Mouse (Mus musculus) embryonic facial prominence, embryonic 12.5 days (tissue): ENCODE measurements around the gene Galnt6. TPM values are rescaled to one million over a fixed set of nuclear protein-coding genes. Genes with fewer than 3 reads are reported as not detected.
A peak's percentile ranks its signal among the peaks of the same experiment; 100 is the strongest.
"Not testable (repeated sequence)": the region's sequence is repeated elsewhere in the genome, so short reads cannot be mapped to it uniquely, and the experiment has no call there.

Experiments used
- ATAC-seq: fragments of 200-750 bp; cut with Nextera tagmentation; 2 replicates; pipeline ENCODE4 v1.8.0; 2017; ENCODE audit not compliant: insufficient number of reproducible peaks, insufficient read depth, low FRiP score, low TSS enrichment
- H3K27ac ChIP-seq: fragments of 300-500 bp; sonication (generic); 2 replicates; pipeline ENCODE4 v1.5.1; 2016; ENCODE audit warnings: mild to moderate bottlenecking
- H3K27me3 ChIP-seq: fragments of 300-500 bp; sonication (generic); 2 replicates; pipeline ENCODE4 v1.6.1; 2016; ENCODE audit warnings: mild to moderate bottlenecking, moderate library complexity
- H3K36me3 ChIP-seq: fragments of 300-500 bp; sonication (generic); 2 replicates; pipeline ENCODE4 v1.6.1; 2016; ENCODE audit warnings: mild to moderate bottlenecking
- H3K4me1 ChIP-seq: fragments of 300-500 bp; sonication (generic); 2 replicates; pipeline ENCODE4 v1.6.1; 2016
- H3K4me2 ChIP-seq: fragments of 300-500 bp; sonication (generic); replicated peaks from 2 replicates; pipeline ENCODE4 v1.6.1; 2016; ENCODE audit warnings: mild to moderate bottlenecking, moderate library complexity
- H3K4me3 ChIP-seq: fragments of 300-500 bp; sonication (generic); 2 replicates; pipeline ENCODE4 v1.5.1; 2016; ENCODE audit warnings: mild to moderate bottlenecking
- H3K9ac ChIP-seq: fragments of 300-500 bp; sonication (generic); 2 replicates; pipeline ENCODE4 v1.6.1; 2016; ENCODE audit warnings: mild to moderate bottlenecking, moderate library complexity
- H3K9me3 ChIP-seq: fragments of 300-500 bp; sonication (generic); 2 replicates; pipeline ENCODE4 v1.6.1; 2016; ENCODE audit warnings: mild to moderate bottlenecking, moderate library complexity
- WGBS: fragments of 180-500 bp; shearing (Covaris S2); methylation state at CpG from one replicate; pipeline ENCODE4 v1.1.7; 2016; 5-methylcytosine and 5-hydroxymethylcytosine counted together
- polyA plus RNA-seq: library from polyadenylated mRNA; unstranded; fragments of >200 nt; fragmentation: Nextera tagmentation; extraction: Ambion mirVana; gene quantifications from 2 replicates; pipeline ENCODE4 v1.2.1, GENCODE M21; 2016

Galnt6 gene
- 0.39 and 0.40 TPM in 2 replicates for polyA plus RNA-seq

DNA sequence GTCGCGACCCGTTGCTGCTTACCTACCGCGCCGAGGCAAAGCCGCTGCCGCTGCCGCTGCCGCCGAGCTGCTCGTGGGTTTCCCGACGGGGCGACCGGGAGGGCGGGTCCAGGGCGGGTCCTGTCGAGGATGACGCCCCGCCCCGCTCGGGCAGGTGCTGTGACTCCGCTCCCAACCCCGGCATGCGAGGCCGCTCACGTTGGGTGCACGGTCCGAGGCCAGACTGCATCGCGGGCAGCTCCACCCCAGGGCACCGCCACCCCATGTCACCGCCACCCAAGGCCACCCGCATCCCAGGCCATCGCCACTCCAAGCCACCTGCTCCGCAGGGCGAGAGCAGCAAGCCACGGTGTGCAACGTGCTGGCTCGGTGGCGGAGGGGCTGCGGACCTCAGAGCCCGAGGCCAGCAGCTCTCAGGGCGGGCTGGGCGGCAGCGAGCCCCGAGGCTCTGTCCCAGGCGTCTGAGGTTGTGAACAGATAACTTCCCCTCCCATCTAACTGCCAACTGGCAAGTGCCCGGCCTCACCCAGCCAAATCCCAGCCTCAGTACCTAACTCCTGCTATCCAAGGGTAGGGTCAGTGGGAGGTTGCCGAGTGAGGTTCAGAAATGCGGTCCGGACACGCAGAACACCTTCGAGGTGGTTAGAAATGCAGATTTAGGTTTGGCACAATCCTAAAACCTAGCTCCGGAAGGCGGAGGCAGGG, at the start of gene Galnt6:
Gene Galnt6, minus strand, starts transcription at position 96 of the 705 bp plus-strand sequence.
- H3K9me3 ChIP-seq = no peaks in the 10 kb centered on the region
- peaks cover 11% of the 10 kb centered on the region; the same call in 1 of the 2 replicates for H3K4me1 ChIP-seq
- H3K27me3 ChIP-seq = peaks cover 52% of the 10 kb centered on the region
- no peak within 1 kb of the TSS for H3K27ac ChIP-seq
- 4% methylated on average over 54 of the region's 57 CpGs for WGBS
- peak within 1 kb of the TSS; percentile 62 for H3K4me2 ChIP-seq
- H3K9ac ChIP-seq = no peak within 1 kb of the TSS
- H3K4me3 ChIP-seq = peak within 1 kb of the TSS; percentile 39
- ATAC-seq = no peak
- H3K36me3 ChIP-seq = no peaks in the 10 kb centered on the region

DNA sequence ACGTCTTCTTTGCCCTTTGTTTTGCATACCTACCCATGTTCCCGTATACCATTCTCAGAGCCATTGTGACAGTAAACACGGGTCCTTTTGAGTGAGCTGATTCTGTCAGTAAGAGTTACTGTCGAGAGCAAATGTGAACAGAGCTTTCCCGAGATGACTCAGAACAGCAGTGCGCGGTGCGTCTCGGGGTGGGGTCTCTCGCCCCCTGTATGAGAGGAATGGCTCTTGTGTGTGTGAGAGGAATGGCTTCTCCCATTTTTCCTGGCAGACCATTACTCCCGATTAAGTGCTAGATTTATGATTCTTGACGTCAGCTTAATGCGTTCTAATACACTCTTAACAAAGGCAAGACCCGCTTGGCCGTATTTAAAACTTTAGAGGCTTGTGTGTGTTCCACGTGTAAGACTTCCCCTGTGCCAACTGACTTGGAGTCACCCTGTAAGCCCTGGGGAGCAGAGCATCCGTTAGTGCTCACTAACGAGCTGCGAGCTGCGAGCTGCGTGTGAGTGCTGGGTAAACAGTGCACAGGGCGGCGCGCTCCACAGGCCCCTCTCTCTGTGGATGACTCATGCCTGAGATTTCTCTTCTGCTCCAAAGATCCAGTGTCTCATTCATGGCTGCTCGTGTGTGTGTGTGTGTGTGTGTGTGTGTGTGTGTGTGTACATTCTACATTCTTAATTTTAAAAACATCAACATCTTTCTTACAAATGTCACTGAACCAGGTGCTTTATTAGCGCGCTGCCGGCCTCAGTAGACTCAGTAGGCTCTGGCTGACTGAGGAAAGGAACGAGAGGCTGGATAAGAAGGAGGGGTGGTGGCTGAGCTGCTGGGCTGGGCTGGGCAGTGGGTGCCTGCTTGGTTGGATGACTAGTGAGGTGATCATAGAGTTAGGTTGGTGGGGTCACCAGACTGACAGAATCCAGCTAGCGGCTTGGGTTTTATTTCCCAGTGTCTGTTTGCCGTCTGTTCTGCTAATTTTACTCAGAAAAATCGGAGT, 48.1 kb upstream of the Galnt6 start:
- Histone ChIP-seq H3K4me3 (no peak overlapping the region), H3K4me1 (peaks cover 11% of the 10 kb centered on the region), H3K36me3 (no peaks in the 10 kb centered on the region), H3K9me3 (no peaks in the 10 kb centered on the region), H3K27ac (no peak overlapping the region), H3K9ac (no peak overlapping the region), H3K4me2 (no peak overlapping the region), H3K27me3 (no peaks in the 10 kb centered on the region)
- 73% methylated on average over 32 of the region's 32 CpGs for WGBS
- ATAC-seq = no peak; the same call in 1 of the 2 replicates

DNA sequence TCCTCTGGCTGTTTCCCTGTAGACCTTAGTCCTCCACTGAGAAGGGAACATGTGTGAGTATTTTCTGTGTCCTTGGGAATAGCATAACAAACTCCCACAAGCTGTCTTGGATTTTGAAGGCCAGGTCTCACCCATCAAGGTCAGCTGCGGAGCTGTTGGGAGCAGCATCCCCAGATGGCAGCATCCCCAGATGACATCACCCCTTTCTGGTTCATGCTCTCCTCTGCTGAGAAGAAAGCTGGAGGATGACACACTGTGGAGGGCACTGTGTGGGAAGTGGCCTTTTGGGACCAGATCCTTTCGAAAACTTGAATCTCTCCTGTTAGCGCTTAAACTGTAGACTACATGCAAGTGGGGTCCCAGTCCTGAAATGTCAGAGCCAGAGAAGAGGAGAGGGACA, 47.2 kb upstream of the Galnt6 start:
- H3K27ac ChIP-seq = no peak overlapping the region

DNA sequence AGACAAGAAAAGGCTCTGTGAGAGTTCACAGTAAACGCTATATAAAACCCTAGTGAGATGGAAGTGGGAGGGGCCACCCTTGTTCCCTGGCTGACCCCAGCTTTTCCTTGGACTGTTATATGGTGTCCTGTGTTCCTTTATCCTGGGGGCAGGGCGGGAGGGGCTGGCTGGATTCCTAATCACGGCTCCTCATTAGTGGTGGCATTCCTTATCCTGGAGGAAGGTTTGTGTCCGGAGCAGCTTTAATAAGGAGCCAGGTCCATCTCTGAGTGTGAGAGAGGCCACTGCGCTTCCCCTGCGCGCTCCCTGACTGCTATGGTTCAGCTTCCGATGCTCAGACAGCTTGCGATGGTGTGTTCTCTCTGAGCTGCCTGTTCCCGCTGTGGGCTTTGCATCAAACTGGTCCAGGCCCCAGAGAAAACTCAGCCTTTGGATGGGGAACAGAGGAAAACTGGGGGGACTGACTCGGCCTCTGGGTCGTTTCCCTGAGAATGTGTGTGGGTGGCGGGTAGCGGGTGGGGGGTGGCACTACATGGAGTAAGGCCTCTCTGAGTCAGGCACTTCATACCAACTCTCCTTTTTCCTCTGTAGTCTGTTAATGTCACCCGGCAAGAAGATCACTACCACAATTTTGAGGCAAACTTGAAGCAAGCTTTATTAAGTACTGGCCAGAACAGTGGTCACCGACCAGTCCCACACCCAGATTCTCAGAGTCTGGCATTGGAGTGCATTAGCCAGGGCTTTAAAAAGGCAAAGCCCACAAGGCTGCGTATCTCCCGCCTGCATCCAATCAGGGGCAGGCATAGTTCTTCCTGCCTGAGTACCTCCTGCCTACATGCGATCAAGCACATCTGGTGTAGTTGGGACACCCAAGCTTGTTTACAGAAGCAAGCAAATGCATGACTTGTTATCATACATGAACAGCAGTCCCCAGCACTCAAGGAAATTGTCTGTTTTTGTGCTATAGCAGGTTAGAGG, 46.3 kb upstream of the Galnt6 start:
- Histone ChIP-seq H3K9me3 (no peaks in the 10 kb centered on the region), H3K9ac (no peak overlapping the region; the same call in 1 of the 2 replicates), H3K4me3 (no peak overlapping the region), H3K27ac (peak overlapping the region; percentile 19), H3K4me2 (no peak overlapping the region), H3K36me3 (no peaks in the 10 kb centered on the region), H3K4me1 (peaks cover 11% of the 10 kb centered on the region), H3K27me3 (no peaks in the 10 kb centered on the region)
- 40% methylated on average over 19 of the region's 19 CpGs for WGBS
- ATAC-seq = no peak; the same call in 1 of the 2 replicates

More for the DNA sequence above, 47.2 kb upstream of the Galnt6 start:
- H3K9me3 ChIP-seq = no peaks in the 10 kb centered on the region
- H3K4me1 ChIP-seq = peaks cover 11% of the 10 kb centered on the region
- no peak overlapping the region for H3K4me3 ChIP-seq
- H3K36me3 ChIP-seq = no peaks in the 10 kb centered on the region
- 92% methylated on average over 3 of the region's 3 CpGs for WGBS
- H3K27me3 ChIP-seq = no peaks in the 10 kb centered on the region
- H3K9ac ChIP-seq = no peak overlapping the region
- no peak for ATAC-seq
- no peak overlapping the region for H3K4me2 ChIP-seq

DNA sequence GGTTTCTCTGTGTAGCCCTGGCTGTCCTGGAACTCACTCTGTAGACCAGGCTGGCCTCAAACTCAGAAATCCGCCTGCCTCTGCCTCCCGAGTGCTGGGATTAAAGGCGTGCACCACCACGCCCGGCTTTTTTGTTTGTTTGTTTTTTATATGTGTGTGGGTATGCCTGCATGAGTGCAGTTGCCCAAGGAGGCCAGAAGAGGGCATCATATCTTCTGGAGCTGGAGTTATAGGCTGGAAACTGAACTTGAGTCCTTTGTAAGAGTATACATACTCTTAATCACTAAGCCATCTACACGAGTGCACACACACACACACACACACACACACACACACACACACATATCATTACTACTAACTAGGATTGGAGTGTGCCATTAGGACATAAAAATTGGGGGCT, 44.7 kb upstream of the Galnt6 start:
- H3K27me3 ChIP-seq, H3K4me3 ChIP-seq, H3K27ac ChIP-seq, H3K9ac ChIP-seq, H3K9me3 ChIP-seq, H3K4me2 ChIP-seq, ATAC-seq, H3K36me3 ChIP-seq: not testable (repeated sequence)
- WGBS = 91% methylated on average over 6 of the region's 6 CpGs
- peaks cover 11% of the 10 kb centered on the region for H3K4me1 ChIP-seq

DNA sequence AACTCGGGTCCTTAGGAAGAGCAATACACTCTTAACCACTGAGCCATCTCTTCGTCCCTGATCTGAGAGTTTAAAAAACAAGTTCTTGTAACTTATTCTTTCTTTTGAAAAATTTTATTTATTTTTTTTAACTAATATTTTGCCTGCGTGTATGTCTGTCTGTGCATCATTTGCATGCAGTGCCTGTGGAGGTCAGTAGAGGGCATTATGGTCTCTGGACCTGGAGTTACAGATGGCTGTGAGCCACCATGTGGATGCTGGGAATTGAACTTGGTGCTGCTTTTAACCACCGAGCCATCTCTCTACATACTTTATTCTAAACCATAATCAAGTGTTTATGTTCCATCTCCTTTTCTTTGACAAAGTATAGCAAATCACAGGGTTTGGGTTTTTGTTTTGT, 43.5 kb upstream of the Galnt6 start:
- no peak overlapping the region for H3K4me3 ChIP-seq
- no peaks in the 10 kb centered on the region for H3K27me3 ChIP-seq
- no peaks in the 10 kb centered on the region for H3K9me3 ChIP-seq
- no peaks in the 10 kb centered on the region for H3K36me3 ChIP-seq
- H3K4me2 ChIP-seq = no peak overlapping the region
- no peak overlapping the region for H3K27ac ChIP-seq
- ATAC-seq = no peak
- no peak overlapping the region for H3K9ac ChIP-seq
- WGBS = 87% methylated on average over 4 of the region's 4 CpGs
- H3K4me1 ChIP-seq = peaks cover 11% of the 10 kb centered on the region

DNA sequence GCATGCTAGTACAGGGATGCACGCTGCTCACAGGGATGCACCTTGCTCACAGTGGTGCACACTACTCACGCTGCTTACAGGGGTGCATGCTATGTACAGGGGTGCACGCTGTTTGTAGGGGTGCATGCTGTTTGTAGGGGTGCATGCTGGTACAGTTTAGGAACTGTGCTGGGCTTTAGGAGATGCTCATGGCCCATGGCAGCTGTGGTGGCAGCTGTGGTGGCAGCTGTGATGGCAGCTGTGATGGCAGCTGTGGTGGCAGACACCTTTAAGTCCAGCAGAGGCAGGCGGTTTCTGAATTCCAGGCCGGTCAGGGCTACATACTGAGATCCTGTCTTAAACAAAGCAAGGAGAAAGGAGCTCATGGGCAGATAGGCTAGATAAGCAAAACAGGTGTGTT, 41.2 kb upstream of the Galnt6 start:
- Histone ChIP-seq H3K27ac (no peak overlapping the region), H3K4me1 (peaks cover 4% of the 10 kb centered on the region), H3K9me3 (no peaks in the 10 kb centered on the region), H3K4me2 (no peak overlapping the region), H3K4me3 (no peak overlapping the region), H3K36me3 (no peaks in the 10 kb centered on the region), H3K27me3 (no peaks in the 10 kb centered on the region), H3K9ac (no peak overlapping the region)
- ATAC-seq = no peak
- WGBS = 89% methylated on average over 5 of the region's 5 CpGs

DNA sequence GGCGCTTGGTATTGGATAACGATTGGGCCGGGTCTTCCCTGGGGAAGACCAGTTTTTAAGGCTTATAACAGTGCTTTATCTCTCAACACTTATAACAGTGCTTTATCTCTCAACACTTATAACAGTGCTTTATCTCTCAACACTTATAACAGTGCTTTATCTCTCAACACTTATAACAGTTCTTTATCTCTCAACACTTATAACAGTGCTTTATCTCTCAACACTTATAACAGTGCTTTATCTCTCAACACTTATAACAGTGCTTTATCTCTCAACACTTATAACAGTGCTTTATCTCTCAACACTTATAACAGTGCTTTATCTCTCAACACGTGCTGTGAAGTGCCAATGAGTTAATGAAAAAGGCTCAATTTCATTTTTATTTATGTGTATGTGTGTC, 39.8 kb upstream of the Galnt6 start:
- H3K9me3 ChIP-seq, ATAC-seq, H3K9ac ChIP-seq, H3K4me3 ChIP-seq, H3K4me2 ChIP-seq, H3K4me1 ChIP-seq, H3K36me3 ChIP-seq, H3K27me3 ChIP-seq, H3K27ac ChIP-seq: not testable (repeated sequence)
- WGBS = 88% methylated on average over 4 of the region's 4 CpGs

DNA sequence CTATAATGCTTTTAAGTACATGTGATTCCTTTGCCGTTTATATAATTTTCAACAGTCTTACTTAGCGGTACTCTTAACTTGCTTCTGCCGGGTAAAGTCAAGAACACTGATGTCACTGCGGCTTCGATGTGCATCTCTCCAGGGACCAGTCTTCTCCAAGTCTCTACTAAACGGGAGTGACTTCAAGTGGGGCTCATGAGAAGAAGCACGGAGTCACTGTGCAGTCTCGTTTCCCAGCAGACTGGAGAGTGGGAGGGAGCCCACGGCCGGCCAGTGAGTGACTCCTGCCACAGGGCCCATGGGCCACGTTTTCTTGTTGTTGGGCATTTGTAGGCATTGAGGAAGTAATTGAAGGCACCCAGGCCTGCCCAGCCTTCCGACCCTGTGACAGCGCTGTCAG, 38.7 kb upstream of the Galnt6 start:
- Histone ChIP-seq H3K9ac (no peak overlapping the region), H3K27ac (no peak overlapping the region), H3K36me3 (no peaks in the 10 kb centered on the region), H3K4me1 (peaks cover 2% of the 10 kb centered on the region; the same call in 1 of the 2 replicates), H3K27me3 (0 out of 2 replicates have a peak, but pooled peaks cover 4% of the 10 kb centered on the region), H3K4me2 (no peak overlapping the region), H3K4me3 (no peak overlapping the region), H3K9me3 (no peaks in the 10 kb centered on the region)
- no peak for ATAC-seq
- WGBS = 85% methylated on average over 13 of the region's 13 CpGs

DNA sequence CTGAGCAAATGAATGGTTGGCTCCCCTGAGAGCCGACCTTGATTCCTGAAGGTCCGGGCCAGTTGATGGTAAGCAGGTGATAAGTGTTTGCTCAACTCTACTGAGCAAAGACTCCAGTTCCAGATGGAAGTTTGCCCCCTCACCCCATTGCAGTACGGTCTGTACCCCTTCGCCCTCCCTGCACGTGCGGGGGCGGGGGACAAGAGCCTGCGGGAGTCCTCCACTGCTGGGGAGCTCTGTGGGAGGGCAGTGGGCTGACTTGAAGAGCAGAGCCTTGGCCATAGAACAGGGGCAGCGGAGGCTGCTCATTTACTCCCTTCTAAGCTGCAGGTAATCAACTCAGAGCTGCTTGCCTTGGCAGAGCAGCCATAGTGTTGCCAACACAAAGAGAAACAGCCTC, 37.6 kb upstream of the Galnt6 start:
- 69% methylated on average over 9 of the region's 9 CpGs for WGBS
- ATAC-seq = no peak
- no peak overlapping the region for H3K9ac ChIP-seq
- H3K4me2 ChIP-seq = no peak overlapping the region
- H3K4me1 ChIP-seq = peaks cover 8% of the 10 kb centered on the region; the same call in 1 of the 2 replicates
- no peaks in the 10 kb centered on the region for H3K9me3 ChIP-seq
- no peak overlapping the region for H3K4me3 ChIP-seq
- H3K27ac ChIP-seq = no peak overlapping the region
- H3K36me3 ChIP-seq = no peaks in the 10 kb centered on the region
- H3K27me3 ChIP-seq = 0 out of 2 replicates have a peak, but pooled peaks cover 5% of the 10 kb centered on the region
